Mouse (Mus musculus) ES-Bruce4 (cell line): ENCODE data around the gene Ntrk3. TPM values are rescaled to one million over a fixed set of nuclear protein-coding genes. Genes with fewer than 3 reads are reported as not detected.

Source experiments
- H3K27ac ChIP-seq: 2 replicates; pipeline ENCODE4 v1.5.1; 2012; ENCODE audit warnings: low read length, inconsistent platforms; ENCODE audit not compliant: insufficient read depth
- H3K27me3 ChIP-seq: 2 replicates; pipeline ENCODE4 v1.6.1; 2012; ENCODE audit warnings: mild to moderate bottlenecking, low read length, inconsistent platforms; ENCODE audit not compliant: control insufficient read depth, poor library complexity, insufficient read depth, severe bottlenecking
- H3K36me3 ChIP-seq: 2 replicates; pipeline ENCODE4 v1.6.1; 2012; ENCODE audit warnings: inconsistent platforms, mild to moderate bottlenecking, low read length, moderate library complexity; ENCODE audit not compliant: control insufficient read depth, poor library complexity, insufficient read depth, severe bottlenecking
- H3K4me1 ChIP-seq: one replicate; pipeline ENCODE4 v1.8.1; 2011; ENCODE audit warnings: low read length; ENCODE audit not compliant: control insufficient read depth, insufficient read depth
- H3K4me3 ChIP-seq: 2 replicates; pipeline ENCODE4 v1.5.1; 2011; ENCODE audit warnings: low read depth, mild to moderate bottlenecking, low read length
- H3K9ac ChIP-seq: 2 replicates; pipeline ENCODE4 v1.6.1; 2012; ENCODE audit warnings: low read depth, mild to moderate bottlenecking, inconsistent platforms; ENCODE audit not compliant: poor library complexity, severe bottlenecking
- H3K9me3 ChIP-seq: replicated peaks from 2 replicates; pipeline ENCODE4 v1.6.1; 2012; ENCODE audit warnings: mild to moderate bottlenecking, low read length, inconsistent platforms; ENCODE audit not compliant: control insufficient read depth, poor library complexity, insufficient read depth, severe bottlenecking
- CTCF ChIP-seq: IDR thresholded peaks from one replicate; pipeline ENCODE4 v1.8.1; 2011; ENCODE audit warnings: low read depth, low read length
- EP300 ChIP-seq: IDR thresholded peaks from 2 replicates; pipeline ENCODE4 v1.6.1; 2011; ENCODE audit warnings: low read depth, low read length; ENCODE audit not compliant: insufficient read depth
- POLR2A ChIP-seq: IDR thresholded peaks from one replicate; pipeline ENCODE4 v1.8.1; 2011; ENCODE audit warnings: low read length; ENCODE audit not compliant: insufficient read depth
- polyA plus RNA-seq: library from polyadenylated mRNA; stranded (reverse); fragments of >200 nt; gene quantifications from 2 replicates; pipeline ENCODE4 v1.2.4, GENCODE M21; 2011; ENCODE audit warnings: low read depth; ENCODE audit not compliant: missing spikeins, insufficient read depth, insufficient read length

The Ntrk3 gene
- polyA plus RNA-seq, 1 experiment = not detected

- no peak overlapping the region for H3K4me3 ChIP-seq
- TF ChIP-seq POLR2A (no peak), CTCF (no peak), EP300 (no peak)
- H3K4me1 ChIP-seq = peaks cover 1% of the 10 kb centered on the region
- H3K9ac ChIP-seq = no peak overlapping the region
- no peak overlapping the region for H3K27ac ChIP-seq
- H3K36me3 ChIP-seq = no peaks in the 10 kb centered on the region
- no peaks in the 10 kb centered on the region for H3K27me3 ChIP-seq
- H3K9me3 ChIP-seq = no peaks in the 10 kb centered on the region
Observed at GRCm38 (mm10) chr7:78404481-78404880, 333.3 kb downstream of the Ntrk3 start.

DNA sequence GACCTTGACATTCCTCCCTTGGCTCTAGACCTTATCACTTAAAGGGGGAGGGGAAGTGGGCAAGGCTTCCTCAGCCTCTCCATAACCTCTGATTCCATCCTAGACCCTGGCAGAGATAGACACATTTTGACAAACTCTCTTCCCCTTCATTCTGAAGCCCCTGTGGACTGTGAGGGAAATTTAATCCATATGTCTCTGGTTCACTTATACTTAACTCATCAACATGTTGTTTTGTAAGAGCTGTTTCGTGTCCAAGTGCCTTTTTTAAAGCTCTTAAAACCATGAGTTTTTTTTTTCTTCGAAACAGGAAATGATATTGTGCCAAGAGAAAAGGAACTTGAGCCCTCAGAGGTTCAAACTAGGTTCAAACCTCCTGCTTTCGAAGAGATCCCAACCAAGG lies 335.3 kb downstream of the Ntrk3 start:
- Histone ChIP-seq H3K27me3 (no peaks in the 10 kb centered on the region), H3K4me1 (peaks cover 1% of the 10 kb centered on the region), H3K9me3 (no peaks in the 10 kb centered on the region), H3K27ac (no peak overlapping the region), H3K9ac (no peak overlapping the region), H3K4me3 (no peak overlapping the region), H3K36me3 (no peaks in the 10 kb centered on the region)
- no peak for TF ChIP-seq POLR2A
- no peak for TF ChIP-seq CTCF
- no peak for TF ChIP-seq EP300

GRCm38 (mm10) chr7:78400219-78400618 lies 337.6 kb downstream of the Ntrk3 start:
- H3K27me3 ChIP-seq = no peaks in the 10 kb centered on the region
- H3K4me3 ChIP-seq = no peak overlapping the region
- H3K9ac ChIP-seq = no peak overlapping the region
- H3K27ac ChIP-seq = no peak overlapping the region
- H3K4me1 ChIP-seq = peaks cover 1% of the 10 kb centered on the region
- no peaks in the 10 kb centered on the region for H3K36me3 ChIP-seq
- no peaks in the 10 kb centered on the region for H3K9me3 ChIP-seq
- TF ChIP-seq EP300 (no peak), CTCF (no peak), POLR2A (no peak)

GRCm38 (mm10) chr7:78398377-78398776 lies 339.4 kb downstream of the Ntrk3 start:
- H3K36me3 ChIP-seq = no peaks in the 10 kb centered on the region
- no peak overlapping the region for H3K27ac ChIP-seq
- H3K9me3 ChIP-seq = no peaks in the 10 kb centered on the region
- H3K4me1 ChIP-seq = peaks cover 1% of the 10 kb centered on the region
- no peak for TF ChIP-seq EP300
- TF ChIP-seq CTCF = no peak
- no peak for TF ChIP-seq POLR2A
- H3K27me3 ChIP-seq = no peaks in the 10 kb centered on the region
- no peak overlapping the region for H3K9ac ChIP-seq
- no peak overlapping the region for H3K4me3 ChIP-seq

DNA sequence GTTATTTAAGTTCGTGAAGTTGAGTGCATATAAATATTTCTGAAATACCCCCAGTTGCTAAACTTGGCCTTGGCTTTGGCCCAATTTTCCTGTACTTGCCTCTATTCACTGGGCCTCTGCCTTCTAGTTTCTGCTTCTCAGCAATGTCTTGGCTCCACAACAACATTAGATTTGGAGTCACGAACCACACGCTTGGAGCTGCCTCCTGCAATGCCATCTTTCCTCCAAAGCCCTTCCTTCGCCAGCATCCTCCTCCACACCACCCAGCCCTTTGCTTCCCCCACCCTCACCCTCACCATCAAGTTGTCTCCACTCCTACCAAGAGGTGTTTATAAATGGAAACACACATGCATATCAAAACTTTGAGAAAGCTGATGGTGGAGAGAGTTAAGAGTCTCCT lies 340.6 kb downstream of the Ntrk3 start:
- H3K4me3 ChIP-seq = no peak overlapping the region
- H3K36me3 ChIP-seq = no peaks in the 10 kb centered on the region
- H3K9me3 ChIP-seq = no peaks in the 10 kb centered on the region
- no peak overlapping the region for H3K27ac ChIP-seq
- no peaks in the 10 kb centered on the region for H3K27me3 ChIP-seq
- TF ChIP-seq CTCF = no peak
- no peak for TF ChIP-seq EP300
- TF ChIP-seq POLR2A = no peak
- H3K9ac ChIP-seq = no peak overlapping the region
- H3K4me1 ChIP-seq = peaks cover 1% of the 10 kb centered on the region

DNA sequence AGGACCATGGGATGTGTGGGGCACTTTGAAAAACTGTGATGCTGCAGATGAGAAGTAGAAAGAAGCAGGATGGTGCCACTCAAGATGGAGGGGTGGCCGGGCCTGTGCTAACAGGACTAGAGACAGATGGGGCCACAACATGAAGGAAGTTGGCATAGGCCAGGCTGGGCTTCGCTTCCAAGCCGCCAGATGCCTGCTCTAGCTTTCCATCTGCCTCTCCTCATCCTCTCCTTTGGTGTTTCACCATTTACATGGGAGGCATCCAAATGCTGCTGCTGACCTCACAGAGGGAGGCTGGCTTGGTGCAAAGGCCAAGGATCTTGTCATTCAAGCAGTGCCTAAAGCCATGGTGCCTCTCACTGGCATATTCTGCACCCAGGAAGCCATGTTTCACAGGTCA lies 347.8 kb downstream of the Ntrk3 start:
- TF ChIP-seq POLR2A = no peak
- TF ChIP-seq EP300 = no peak
- TF ChIP-seq CTCF = no peak
- no peaks in the 10 kb centered on the region for H3K36me3 ChIP-seq
- H3K4me1 ChIP-seq = no peaks in the 10 kb centered on the region
- no peaks in the 10 kb centered on the region; the same call in 1 of the 2 replicates for H3K27me3 ChIP-seq
- H3K9me3 ChIP-seq = no peaks in the 10 kb centered on the region
- H3K9ac ChIP-seq = no peak overlapping the region
- no peak overlapping the region for H3K4me3 ChIP-seq
- no peak overlapping the region for H3K27ac ChIP-seq

GRCm38 (mm10) chr7:78388101-78388500 lies 349.7 kb downstream of the Ntrk3 start:
- Histone ChIP-seq H3K27ac (no peak overlapping the region), H3K9ac (no peak overlapping the region), H3K27me3 (no peaks in the 10 kb centered on the region; the same call in 1 of the 2 replicates), H3K4me3 (no peak overlapping the region), H3K9me3 (no peaks in the 10 kb centered on the region), H3K36me3 (no peaks in the 10 kb centered on the region), H3K4me1 (no peaks in the 10 kb centered on the region)
- TF ChIP-seq EP300 (no peak), CTCF (no peak), POLR2A (no peak)
